Mouse (Mus musculus) liver, embryonic 12.5 days (tissue): ENCODE measurements around the gene Tubg2. TPM values are rescaled to one million over a fixed set of nuclear protein-coding genes. Genes with fewer than 3 reads are reported as not detected.

Experiments used
- ATAC-seq: fragments of 200-750 bp; cut with Nextera tagmentation; 2 replicates; pipeline ENCODE4 v1.8.0; 2017; ENCODE audit warnings: moderate number of reproducible peaks, mild to moderate bottlenecking, moderate library complexity
- H3K27ac ChIP-seq: fragments of 300-500 bp; sonication (generic); 2 replicates; pipeline ENCODE4 v1.5.1; 2016; ENCODE audit warnings: mild to moderate bottlenecking
- H3K27me3 ChIP-seq: fragments of 300-500 bp; sonication (generic); replicated peaks from 2 replicates; pipeline ENCODE4 v1.6.1; 2016; ENCODE audit warnings: mild to moderate bottlenecking, moderate library complexity
- H3K36me3 ChIP-seq: fragments of 300-500 bp; sonication (generic); 2 replicates; pipeline ENCODE4 v1.6.1; 2016; ENCODE audit warnings: mild to moderate bottlenecking, moderate library complexity
- H3K4me1 ChIP-seq: fragments of 300-500 bp; sonication (generic); 2 replicates; pipeline ENCODE4 v1.6.1; 2016
- H3K4me2 ChIP-seq: fragments of 300-500 bp; sonication (generic); 2 replicates; pipeline ENCODE4 v1.6.1; 2016; ENCODE audit warnings: mild to moderate bottlenecking, moderate library complexity
- H3K4me3 ChIP-seq: fragments of 300-500 bp; sonication (generic); 2 replicates; pipeline ENCODE4 v1.5.1; 2016; ENCODE audit warnings: mild to moderate bottlenecking, moderate library complexity
- H3K9ac ChIP-seq: fragments of 300-500 bp; sonication (generic); 2 replicates; pipeline ENCODE4 v1.6.1; 2016; ENCODE audit warnings: mild to moderate bottlenecking, moderate library complexity
- H3K9me3 ChIP-seq: fragments of 300-500 bp; sonication (generic); replicated peaks from 2 replicates; pipeline ENCODE4 v1.6.1; 2016; ENCODE audit warnings: mild to moderate bottlenecking, moderate library complexity
- WGBS: fragments of 180-500 bp; shearing (Covaris S2); methylation state at CpG from one replicate; pipeline ENCODE4 v1.1.7; 2016; ENCODE audit not compliant: insufficient replicate concordance; 5-methylcytosine and 5-hydroxymethylcytosine counted together
- polyA plus RNA-seq: library from polyadenylated mRNA; unstranded; fragments of >200 nt; fragmentation: Nextera tagmentation; extraction: Ambion mirVana; gene quantifications from 2 replicates; pipeline ENCODE4 v1.2.1, GENCODE M21; 2016

Gene Tubg2
- polyA plus RNA-seq, 1 experiment from 2014 or later: 0.57 TPM

DNA sequence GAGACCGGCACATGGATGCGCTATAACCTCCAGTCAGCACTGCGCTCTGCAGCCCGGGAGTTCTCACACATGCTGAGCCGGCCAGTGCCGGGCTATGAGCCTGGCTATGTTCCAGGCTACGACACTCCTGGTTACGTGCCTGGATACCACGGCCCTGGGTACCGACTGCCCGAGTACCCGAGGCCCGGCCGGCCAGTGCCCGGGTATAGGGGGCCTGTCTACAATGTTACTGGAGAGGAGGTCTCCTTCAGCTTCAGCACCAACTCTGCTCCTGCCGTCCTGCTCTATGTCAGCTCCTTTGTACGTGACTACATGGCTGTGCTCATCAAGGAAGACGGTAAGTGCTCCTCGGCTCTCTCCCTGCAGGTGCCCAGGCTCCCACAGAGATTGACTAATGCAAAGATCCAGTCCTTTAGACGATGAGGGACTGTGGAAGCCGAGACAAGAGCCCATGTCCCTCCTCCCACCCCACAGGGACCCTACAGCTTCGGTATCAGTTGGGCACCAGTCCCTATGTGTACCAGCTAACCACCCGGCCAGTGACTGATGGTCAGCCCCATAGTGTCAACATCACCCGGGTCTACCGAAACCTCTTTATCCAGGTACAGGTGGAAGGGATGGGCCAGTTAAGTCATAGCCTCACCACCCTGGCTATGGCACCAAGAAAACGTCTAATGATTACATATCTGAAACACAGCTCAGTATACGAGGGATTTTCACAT is 31.0 kb downstream of the Tubg2 start:
- WGBS: 90% methylated on average over 27 of the region's 27 CpGs

DNA sequence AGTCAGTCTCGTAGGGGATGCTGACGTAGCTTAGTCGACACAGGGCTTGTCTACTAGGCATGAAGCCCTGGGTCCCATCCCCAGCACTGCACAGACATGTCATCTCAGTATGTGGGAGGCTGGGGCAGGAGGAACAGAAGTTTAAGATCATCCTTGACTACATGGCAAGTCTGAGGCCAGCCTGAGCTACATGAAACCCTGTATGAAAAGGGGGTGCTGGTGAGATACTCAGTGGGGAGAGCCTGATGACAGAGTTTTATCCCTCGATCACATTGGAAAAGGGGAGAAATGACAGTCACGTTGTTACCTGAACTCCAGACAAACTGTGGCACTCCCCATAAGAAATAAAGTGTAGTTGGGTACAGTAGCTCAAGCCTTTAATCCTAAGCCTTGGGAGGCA is 31.8 kb downstream of the Tubg2 start:
- no peak overlapping the region for H3K4me3 ChIP-seq
- peaks cover 44% of the 10 kb centered on the region for H3K4me1 ChIP-seq
- ATAC-seq: no peak
- H3K27ac ChIP-seq: 0 out of 2 replicates have a peak overlapping the region, but pooled peaks have one; percentile 34
- H3K36me3 ChIP-seq: peaks cover 6% of the 10 kb centered on the region
- WGBS: 80% methylated on average over 5 of the region's 5 CpGs
- no peaks in the 10 kb centered on the region for H3K9me3 ChIP-seq
- peaks cover 26% of the 10 kb centered on the region for H3K27me3 ChIP-seq
- H3K4me2 ChIP-seq: no peak overlapping the region
- no peak overlapping the region for H3K9ac ChIP-seq

More for the DNA sequence above, 31.0 kb downstream of the Tubg2 start:
- H3K27me3 ChIP-seq: peaks cover 34% of the 10 kb centered on the region
- no peaks in the 10 kb centered on the region; the same call in 1 of the 2 replicates for H3K36me3 ChIP-seq
- no peak overlapping the region for H3K4me3 ChIP-seq
- H3K27ac ChIP-seq: no peak overlapping the region
- no peak overlapping the region for H3K4me2 ChIP-seq
- H3K9ac ChIP-seq: no peak overlapping the region
- H3K9me3 ChIP-seq: no peaks in the 10 kb centered on the region
- peaks cover 40% of the 10 kb centered on the region for H3K4me1 ChIP-seq
- ATAC-seq: no peak

DNA sequence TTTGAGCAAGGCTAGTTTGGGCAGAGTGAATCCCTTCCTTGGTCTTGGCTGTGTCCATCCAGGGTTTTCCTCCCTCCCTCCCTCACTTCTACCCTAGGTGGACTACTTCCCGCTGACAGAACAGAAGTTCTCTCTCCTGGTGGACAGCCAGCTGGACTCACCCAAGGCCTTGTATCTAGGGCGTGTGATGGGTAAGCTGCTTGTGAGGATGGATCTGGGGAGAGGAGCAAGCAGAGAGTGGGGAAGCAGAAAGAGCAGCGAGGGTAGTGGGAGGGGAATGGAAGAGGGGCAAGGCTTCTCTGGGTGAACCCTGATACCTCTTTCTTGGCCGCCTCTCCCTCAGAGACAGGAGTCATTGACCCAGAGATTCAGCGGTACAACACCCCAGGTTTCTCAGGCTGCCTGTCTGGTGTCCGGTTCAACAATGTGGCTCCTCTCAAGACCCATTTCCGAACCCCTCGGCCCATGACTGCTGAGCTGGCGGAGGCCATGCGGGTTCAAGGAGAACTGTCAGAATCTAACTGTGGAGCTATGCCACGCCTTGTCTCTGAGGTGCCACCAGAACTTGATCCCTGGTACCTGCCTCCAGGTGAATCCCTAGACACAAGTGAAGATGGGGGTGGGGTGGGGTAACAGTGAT is 32.6 kb downstream of the Tubg2 start:
- no peak overlapping the region for H3K9ac ChIP-seq
- H3K36me3 ChIP-seq: peaks cover 12% of the 10 kb centered on the region
- no peak overlapping the region for H3K4me3 ChIP-seq
- 86% methylated on average over 11 of the region's 11 CpGs for WGBS
- no peaks in the 10 kb centered on the region for H3K9me3 ChIP-seq
- ATAC-seq: no peak
- peak overlapping the region; percentile 96 for H3K27ac ChIP-seq
- no peak overlapping the region for H3K4me2 ChIP-seq
- peaks cover 44% of the 10 kb centered on the region for H3K4me1 ChIP-seq
- peaks cover 18% of the 10 kb centered on the region for H3K27me3 ChIP-seq

DNA sequence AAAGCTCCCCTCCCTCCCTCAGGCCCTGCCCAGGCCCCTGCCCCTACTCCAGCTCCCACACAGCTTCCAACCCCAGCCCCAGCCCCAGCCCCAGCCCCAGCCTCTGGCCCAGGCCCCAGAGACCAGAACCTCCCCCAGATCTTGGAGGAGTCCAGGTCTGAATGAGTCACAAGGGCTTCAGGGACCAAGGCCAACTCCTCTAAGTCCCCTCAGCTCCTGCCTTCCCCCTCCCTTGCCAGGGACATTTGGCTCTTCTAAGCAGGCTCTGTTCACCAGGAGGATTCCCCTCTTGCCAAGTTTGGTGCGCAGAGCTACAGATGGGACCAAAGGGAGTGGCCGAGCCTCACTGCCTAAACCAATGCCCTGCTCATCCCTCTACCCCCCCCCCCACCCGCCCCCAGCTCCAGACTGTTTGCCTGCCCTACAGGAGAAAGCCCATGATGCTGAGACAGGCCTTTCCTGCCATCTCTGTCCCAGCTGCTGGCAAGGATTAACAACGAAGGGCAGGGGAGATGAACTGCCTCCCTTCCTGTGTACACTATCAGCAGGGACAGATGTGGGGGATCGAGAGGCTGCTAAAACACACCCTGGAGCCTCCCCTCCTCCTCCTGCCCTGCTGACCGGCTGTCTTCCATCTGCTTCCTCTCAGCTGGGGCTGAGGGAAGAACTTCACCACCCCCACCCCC is 33.9 kb downstream of the Tubg2 start:
- H3K9ac ChIP-seq: peak overlapping the region; percentile 73
- peaks cover 44% of the 10 kb centered on the region for H3K4me1 ChIP-seq
- peak overlapping the region; percentile 96 for H3K27ac ChIP-seq
- H3K36me3 ChIP-seq: peaks cover 18% of the 10 kb centered on the region
- WGBS: 11% methylated on average over 6 of the region's 6 CpGs
- peaks cover 5% of the 10 kb centered on the region for H3K27me3 ChIP-seq
- peak; percentile 97 for ATAC-seq
- H3K4me2 ChIP-seq: peak overlapping the region; percentile 59
- peak overlapping the region; percentile 10; the same call in 1 of the 2 replicates for H3K4me3 ChIP-seq
- H3K9me3 ChIP-seq: no peaks in the 10 kb centered on the region

DNA sequence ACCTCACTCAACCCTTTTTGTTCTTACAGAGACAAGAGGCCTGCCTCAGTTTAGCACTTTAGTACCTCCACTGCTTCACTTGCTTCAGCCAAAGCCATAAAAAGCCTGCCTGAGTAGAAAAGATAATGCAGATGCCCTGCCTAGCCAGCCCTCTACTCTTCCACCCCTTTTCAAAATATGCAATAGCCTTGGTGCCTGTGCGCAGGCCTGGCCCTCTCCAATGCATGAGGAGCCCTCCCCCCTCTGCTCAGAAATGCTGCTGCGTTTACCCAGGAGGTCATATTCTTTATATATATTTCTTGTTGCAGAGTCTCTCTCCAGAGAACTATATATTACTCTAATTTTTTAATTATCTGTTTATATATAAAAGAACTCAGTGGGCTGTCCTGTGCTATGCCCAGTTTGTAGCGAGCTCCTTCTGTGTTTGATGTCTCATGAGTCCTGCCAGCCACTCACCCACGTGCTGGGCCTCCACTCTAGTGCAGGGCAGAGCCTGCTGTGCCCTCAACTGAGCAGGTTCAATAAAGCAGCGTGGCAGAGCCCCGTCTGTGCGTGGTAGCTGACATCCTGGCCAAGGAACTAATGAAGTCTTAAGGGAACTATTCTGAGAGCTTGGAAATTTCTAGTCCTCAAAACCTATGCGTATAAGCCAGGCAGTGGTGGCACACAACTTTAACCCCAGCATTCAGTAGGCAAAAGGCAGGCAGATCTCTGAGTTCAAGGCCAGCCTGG is 34.6 kb downstream of the Tubg2 start:
- no peaks in the 10 kb centered on the region for H3K9me3 ChIP-seq
- peak; percentile 85 for ATAC-seq
- 43% methylated on average over 8 of the region's 8 CpGs for WGBS
- 0 out of 2 replicates have a peak overlapping the region, but pooled peaks have one; percentile 10 for H3K4me3 ChIP-seq
- H3K27ac ChIP-seq: peak overlapping the region; percentile 96
- H3K9ac ChIP-seq: peak overlapping the region; percentile 73
- peaks cover 44% of the 10 kb centered on the region for H3K4me1 ChIP-seq
- H3K4me2 ChIP-seq: peak overlapping the region; percentile 59
- H3K27me3 ChIP-seq: no peaks in the 10 kb centered on the region; the same call in 1 of the 2 replicates
- H3K36me3 ChIP-seq: peaks cover 18% of the 10 kb centered on the region

DNA sequence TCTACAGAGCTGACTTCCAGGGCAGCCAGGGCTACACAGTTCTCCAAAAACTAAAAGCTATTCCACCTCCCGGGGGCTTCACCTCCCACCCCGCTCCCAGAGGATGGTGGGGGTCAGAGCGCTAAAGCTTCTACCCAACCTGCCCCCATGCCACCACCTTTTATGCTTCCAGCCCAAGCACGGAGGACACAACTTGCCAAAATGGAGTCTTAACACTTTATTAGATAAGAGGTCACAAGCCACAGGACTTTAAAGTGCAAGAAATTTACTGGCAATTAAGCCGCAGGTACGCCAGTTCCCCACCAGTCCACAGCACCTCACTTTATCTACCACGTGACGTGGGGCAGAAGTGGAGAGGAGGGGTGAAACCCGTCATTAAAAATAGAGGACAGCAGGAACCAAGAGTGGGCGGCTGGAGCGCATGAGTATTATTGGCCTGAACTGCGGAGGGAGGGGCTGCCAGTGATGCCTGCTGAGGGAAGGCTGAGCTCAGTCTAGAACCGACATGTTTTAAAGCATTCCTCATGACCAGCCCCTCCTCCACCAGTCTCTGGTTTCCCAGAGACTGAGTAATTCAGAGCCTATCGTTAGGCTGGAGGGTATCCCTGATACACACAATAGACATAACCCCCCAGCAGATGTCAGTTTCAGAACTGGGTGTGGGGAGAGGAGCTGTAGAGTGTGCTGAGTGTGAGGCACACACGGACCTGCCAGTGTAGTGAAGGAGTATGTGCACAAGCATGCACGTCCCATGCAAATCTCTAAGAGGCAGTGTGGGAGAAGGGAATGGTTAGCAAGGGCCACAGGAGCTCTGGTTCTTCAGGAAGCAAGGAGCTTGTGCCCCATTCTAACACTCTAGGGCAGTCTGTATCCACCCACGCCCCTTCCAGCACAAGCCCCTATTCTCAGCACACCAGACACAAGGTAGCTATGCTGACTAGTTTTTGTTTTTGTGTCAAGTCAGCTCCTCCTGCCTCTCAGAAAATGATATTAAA is 35.5 kb downstream of the Tubg2 start:
- H3K4me3 ChIP-seq: no peak overlapping the region
- H3K9ac ChIP-seq: peak overlapping the region; percentile 73
- H3K4me1 ChIP-seq: peaks cover 44% of the 10 kb centered on the region
- 44% methylated on average over 17 of the region's 17 CpGs for WGBS
- H3K4me2 ChIP-seq: peak overlapping the region; percentile 59
- peak overlapping the region; percentile 96 for H3K27ac ChIP-seq
- H3K9me3 ChIP-seq: no peaks in the 10 kb centered on the region
- no peaks in the 10 kb centered on the region for H3K27me3 ChIP-seq
- H3K36me3 ChIP-seq: peaks cover 18% of the 10 kb centered on the region
- ATAC-seq: no peak

DNA sequence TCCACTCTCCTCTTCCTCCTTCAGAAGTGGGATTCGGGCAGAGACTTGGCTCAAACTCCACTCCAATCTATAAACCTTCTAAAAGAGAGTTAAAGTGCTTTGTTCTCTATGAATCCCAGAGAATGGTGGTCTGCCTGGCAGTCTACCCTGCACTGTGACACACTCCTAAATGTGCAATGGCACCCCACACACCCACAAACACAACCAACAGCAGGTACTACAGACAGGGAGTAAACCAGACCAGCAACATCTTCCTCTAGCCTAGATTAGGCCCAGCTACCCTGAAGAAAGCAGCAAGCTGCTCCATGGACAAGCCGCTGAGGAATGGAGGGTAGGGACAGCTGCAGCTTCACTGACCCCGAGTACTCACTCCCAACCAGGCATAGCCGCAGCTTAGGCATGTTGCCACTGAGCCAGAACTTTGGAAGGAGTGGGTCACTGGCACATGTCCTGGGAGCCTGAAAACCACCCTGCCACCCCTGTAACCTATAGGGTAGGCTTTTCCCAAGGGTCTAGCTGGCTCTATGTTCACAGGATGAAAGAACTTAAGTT is 36.3 kb downstream of the Tubg2 start:
- Histone ChIP-seq H3K27ac (peak overlapping the region; percentile 96), H3K36me3 (peaks cover 26% of the 10 kb centered on the region), H3K4me1 (peaks cover 44% of the 10 kb centered on the region), H3K4me3 (no peak overlapping the region), H3K27me3 (no peaks in the 10 kb centered on the region), H3K9ac (no peak overlapping the region), H3K9me3 (no peaks in the 10 kb centered on the region), H3K4me2 (no peak overlapping the region)
- no peak for ATAC-seq
- WGBS: 87% methylated on average over 4 of the region's 4 CpGs

DNA sequence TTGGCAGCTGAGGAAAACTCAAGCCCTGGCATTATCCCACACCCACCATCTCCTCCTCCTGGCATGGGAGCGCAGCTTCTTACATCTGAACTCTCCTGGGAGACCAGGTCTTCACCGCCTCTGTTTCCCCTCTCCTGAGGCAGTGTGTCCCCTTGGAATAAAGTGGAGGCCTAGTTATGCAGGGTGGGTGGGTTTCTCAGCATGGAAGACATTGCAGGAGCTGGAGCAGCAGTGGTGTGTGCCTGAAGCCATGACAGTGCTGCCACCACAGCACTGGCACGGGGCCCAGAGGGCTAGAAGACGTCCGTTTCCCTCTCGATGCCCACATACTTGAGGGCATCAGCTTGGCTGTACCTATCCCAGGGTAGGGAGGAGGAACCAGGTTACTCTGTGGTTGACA is 36.9 kb downstream of the Tubg2 start:
- no peak for ATAC-seq
- WGBS: 80% methylated on average over 6 of the region's 6 CpGs
- Histone ChIP-seq H3K36me3 (peaks cover 32% of the 10 kb centered on the region), H3K9me3 (no peaks in the 10 kb centered on the region), H3K4me3 (no peak overlapping the region), H3K4me1 (peaks cover 44% of the 10 kb centered on the region), H3K4me2 (no peak overlapping the region), H3K9ac (no peak overlapping the region), H3K27me3 (no peaks in the 10 kb centered on the region), H3K27ac (peak overlapping the region; percentile 96; the same call in 1 of the 2 replicates)

DNA sequence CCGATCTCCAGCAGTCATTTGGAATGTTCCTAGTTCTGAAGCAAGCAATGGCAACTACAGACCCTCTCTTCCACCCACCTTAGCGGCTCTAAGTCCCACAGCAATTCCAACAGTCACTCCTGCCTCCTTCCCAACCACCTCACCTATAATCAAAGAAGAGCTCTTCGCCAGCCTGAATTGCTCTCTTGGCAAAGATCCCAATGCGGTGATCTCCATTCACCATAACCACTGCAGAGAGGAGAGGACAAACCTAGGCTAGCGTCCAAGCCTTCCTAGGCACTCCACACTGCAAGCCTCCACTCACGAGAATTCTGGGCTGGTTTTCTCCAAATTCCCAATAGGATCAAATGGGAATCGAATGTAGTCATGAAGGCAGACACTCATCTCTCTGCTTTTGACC is 37.4 kb downstream of the Tubg2 start:
- WGBS: 82% methylated on average over 7 of the region's 7 CpGs
- H3K36me3 ChIP-seq: peaks cover 36% of the 10 kb centered on the region

DNA sequence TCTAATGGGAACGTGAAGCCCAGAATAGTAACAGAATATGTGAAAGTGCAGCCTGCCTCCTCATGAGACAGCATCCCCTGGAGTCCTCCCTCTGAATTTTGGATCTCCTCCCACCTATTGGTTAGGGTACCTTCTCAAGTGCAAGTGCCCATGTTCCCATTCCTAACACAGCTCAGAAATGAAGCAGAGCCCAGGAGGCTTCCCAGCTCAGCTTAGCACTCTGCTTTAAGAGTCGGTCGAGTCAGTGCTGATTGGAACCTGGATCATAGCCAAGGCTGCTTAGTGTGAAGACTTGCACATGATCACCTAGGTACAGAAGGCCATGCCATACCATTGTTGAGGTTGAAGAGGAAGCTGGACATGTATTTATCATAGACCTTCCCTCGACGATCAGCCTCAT is 38.4 kb downstream of the Tubg2 start:
- no peak for ATAC-seq
- 66% methylated on average over 5 of the region's 5 CpGs for WGBS

More for the DNA sequence above, 37.4 kb downstream of the Tubg2 start:
- Histone ChIP-seq H3K27me3 (no peaks in the 10 kb centered on the region), H3K4me3 (no peak overlapping the region), H3K4me2 (no peak overlapping the region), H3K27ac (no peak overlapping the region), H3K9me3 (no peaks in the 10 kb centered on the region), H3K4me1 (peaks cover 40% of the 10 kb centered on the region), H3K9ac (no peak overlapping the region)
- no peak for ATAC-seq

More for the DNA sequence above, 38.4 kb downstream of the Tubg2 start:
- no peak overlapping the region for H3K4me2 ChIP-seq
- H3K4me1 ChIP-seq: peaks cover 33% of the 10 kb centered on the region
- no peak overlapping the region for H3K4me3 ChIP-seq
- H3K9me3 ChIP-seq: no peaks in the 10 kb centered on the region
- no peak overlapping the region for H3K9ac ChIP-seq
- peaks cover 47% of the 10 kb centered on the region for H3K36me3 ChIP-seq
- H3K27ac ChIP-seq: no peak overlapping the region
- H3K27me3 ChIP-seq: no peaks in the 10 kb centered on the region
